Mouse (Mus musculus): Measurements from ENCODE around the gene Ccl28. TPM values are rescaled to one million over a fixed set of nuclear protein-coding genes. Genes with fewer than 3 reads are reported as not detected.
"Not testable (repeated sequence)": the region's sequence is repeated elsewhere in the genome, so short reads cannot be mapped to it uniquely, and the experiment has no call there.

Gene Ccl28
- 0.46 TPM in 1 of 2 replicates, not detected in the other for total RNA-seq (2017)

- ATAC-seq (replicated peaks; ENCODE audit: low read depth, poor library complexity, severe bottlenecking), result no peak
These were observed at the start of gene Ccl28 for GRCm38 (mm10) chr13:119623634-119624033. Gene Ccl28, plus strand, starts transcription at chr13:119623819.

GRCm38 (mm10) chr13:119596321-119597211, 27.1 kb upstream of the Ccl28 start:
- peak; percentile 36 for ATAC-seq (replicated peaks; ENCODE audit: low read depth, poor library complexity, severe bottlenecking)

- ATAC-seq (replicated peaks; ENCODE audit: low read depth, poor library complexity, severe bottlenecking), result not testable (repeated sequence)
These were observed 25.2 kb upstream of the Ccl28 start for GRCm38 (mm10) chr13:119598466-119598865.

- not testable (repeated sequence) for ATAC-seq (replicated peaks; ENCODE audit: low read depth, poor library complexity, severe bottlenecking)
These were observed 24.6 kb upstream of the Ccl28 start for GRCm38 (mm10) chr13:119599066-119599465.

GRCm38 (mm10) chr13:119599498-119599897, 24.1 kb upstream of the Ccl28 start:
- ATAC-seq (replicated peaks; ENCODE audit: low read depth, poor library complexity, severe bottlenecking), result not testable (repeated sequence)

- 0 out of 2 replicates have a peak, but pooled peaks have one; percentile 12 for ATAC-seq (replicated peaks; ENCODE audit: low read depth, poor library complexity, severe bottlenecking)
These were observed 23.5 kb upstream of the Ccl28 start for GRCm38 (mm10) chr13:119600166-119600565.

GRCm38 (mm10) chr13:119602688-119603331, 20.8 kb upstream of the Ccl28 start:
- not testable (repeated sequence) for ATAC-seq (replicated peaks; ENCODE audit: low read depth, poor library complexity, severe bottlenecking)

- ATAC-seq (replicated peaks; ENCODE audit: low read depth, poor library complexity, severe bottlenecking), result 0 out of 2 replicates have a peak, but pooled peaks have one; percentile 7
These were observed 19.7 kb upstream of the Ccl28 start for GRCm38 (mm10) chr13:119603890-119604289.

GRCm38 (mm10) chr13:119604322-119604721, 19.3 kb upstream of the Ccl28 start:
- ATAC-seq (replicated peaks; ENCODE audit: low read depth, poor library complexity, severe bottlenecking), result not testable (repeated sequence)

- no peak for ATAC-seq (replicated peaks; ENCODE audit: low read depth, poor library complexity, severe bottlenecking)
These were observed 4.8 kb upstream of the Ccl28 start for GRCm38 (mm10) chr13:119618841-119619240.

GRCm38 (mm10) chr13:119619735-119620134, 3.9 kb upstream of the Ccl28 start:
- ATAC-seq (replicated peaks; ENCODE audit: low read depth, poor library complexity, severe bottlenecking), result no peak

GRCm38 (mm10) chr13:119625952-119626351, 2.3 kb downstream of the Ccl28 start:
- peak; percentile 80 for ATAC-seq (replicated peaks; ENCODE audit: low read depth, poor library complexity, severe bottlenecking)

- peak; percentile 100 for ATAC-seq (replicated peaks; ENCODE audit: low read depth, poor library complexity, severe bottlenecking)
These were observed 8.0 kb downstream of the Ccl28 start for GRCm38 (mm10) chr13:119631482-119632155.

- no peak for ATAC-seq (replicated peaks; ENCODE audit: low read depth, poor library complexity, severe bottlenecking)
These were observed 8.5 kb downstream of the Ccl28 start for GRCm38 (mm10) chr13:119632156-119632548.

GRCm38 (mm10) chr13:119635496-119635895, 11.9 kb downstream of the Ccl28 start:
- ATAC-seq (replicated peaks; ENCODE audit: low read depth, poor library complexity, severe bottlenecking), result no peak

GRCm38 (mm10) chr13:119637837-119638236, 14.2 kb downstream of the Ccl28 start:
- no peak for ATAC-seq (replicated peaks; ENCODE audit: low read depth, poor library complexity, severe bottlenecking)

GRCm38 (mm10) chr13:119638449-119638848, 14.8 kb downstream of the Ccl28 start:
- ATAC-seq (replicated peaks; ENCODE audit: low read depth, poor library complexity, severe bottlenecking), result no peak

- ATAC-seq (replicated peaks; ENCODE audit: low read depth, poor library complexity, severe bottlenecking), result peak; percentile 86
These were observed 15.7 kb downstream of the Ccl28 start for GRCm38 (mm10) chr13:119639302-119639701.

- ATAC-seq (replicated peaks; ENCODE audit: low read depth, poor library complexity, severe bottlenecking), result peak; percentile 79
These were observed 16.9 kb downstream of the Ccl28 start for GRCm38 (mm10) chr13:119640504-119640903.

GRCm38 (mm10) chr13:119641145-119641544, 17.5 kb downstream of the Ccl28 start:
- ATAC-seq (replicated peaks; ENCODE audit: low read depth, poor library complexity, severe bottlenecking), result no peak

All from common myeloid progenitor, adult 5-6 weeks (primary cell).